Mouse (Mus musculus): ENCODE measurements around the gene Syt12.

Gene Syt12

GRCm38 (mm10) chr19:4477345-4478189 lies at the start of gene Syt12:
Syt12 (minus strand) TSS chr19:4477447.
- DNase-seq (ENCODE audit: low spot score in 2 of 2) = peak; percentile 55 to 63

- no peak for DNase-seq (ENCODE audit: low spot score in 2 of 2)
Observed at GRCm38 (mm10) chr19:4521426-4522050, 44.3 kb upstream of the Syt12 start.

GRCm38 (mm10) chr19:4517483-4517882 lies 40.2 kb upstream of the Syt12 start:
- DNase-seq (ENCODE audit: low spot score in 2 of 2) = no peak

- DNase-seq (ENCODE audit: low spot score in 2 of 2) = no peak
Observed at GRCm38 (mm10) chr19:4516288-4516687, 39.0 kb upstream of the Syt12 start.

GRCm38 (mm10) chr19:4515746-4516145 lies 38.5 kb upstream of the Syt12 start:
- no peak for DNase-seq (ENCODE audit: low spot score in 2 of 2)

GRCm38 (mm10) chr19:4513236-4513858 lies 36.1 kb upstream of the Syt12 start:
- no peak for DNase-seq (ENCODE audit: low spot score in 2 of 2)

GRCm38 (mm10) chr19:4511116-4511841 lies 34.0 kb upstream of the Syt12 start:
- no peak for DNase-seq (ENCODE audit: low spot score in 2 of 2)

- DNase-seq (ENCODE audit: low spot score in 2 of 2) = peak; percentile 99 to 100
Observed at GRCm38 (mm10) chr19:4509986-4510963, 33.0 kb upstream of the Syt12 start, which contains the start of gene Pcx. Pcx (plus strand) TSS chr19:4510472.

- DNase-seq (ENCODE audit: low spot score in 2 of 2) = no peak
Observed at GRCm38 (mm10) chr19:4507746-4508145, 30.5 kb upstream of the Syt12 start.

GRCm38 (mm10) chr19:4504830-4505229 lies 27.6 kb upstream of the Syt12 start:
- DNase-seq (ENCODE audit: low spot score in 2 of 2) = no peak

GRCm38 (mm10) chr19:4502701-4503100 lies 25.5 kb upstream of the Syt12 start:
- DNase-seq (ENCODE audit: low spot score in 2 of 2) = no peak

- DNase-seq (ENCODE audit: low spot score in 2 of 2) = no peak
Observed at GRCm38 (mm10) chr19:4498062-4498933, 21.1 kb upstream of the Syt12 start, which contains the start of gene 2010003K11Rik. 2010003K11Rik (minus strand) TSS chr19:4498583.

- peak in 1 of 2 experiments; percentile 70 for DNase-seq (ENCODE audit: low spot score in 2 of 2)
Observed at GRCm38 (mm10) chr19:4497263-4497973, 20.2 kb upstream of the Syt12 start.

- DNase-seq (ENCODE audit: low spot score in 2 of 2) = no peak
Observed at GRCm38 (mm10) chr19:4496535-4497262, 19.5 kb upstream of the Syt12 start.

GRCm38 (mm10) chr19:4495814-4496213 lies 18.6 kb upstream of the Syt12 start:
- DNase-seq (ENCODE audit: low spot score in 2 of 2) = no peak

- DNase-seq (ENCODE audit: low spot score in 2 of 2) = no peak
Observed at GRCm38 (mm10) chr19:4494707-4495106, 17.5 kb upstream of the Syt12 start.

GRCm38 (mm10) chr19:4492526-4493296 lies 15.5 kb upstream of the Syt12 start:
- no peak for DNase-seq (ENCODE audit: low spot score in 2 of 2)

Data from left cerebral cortex, adult 9 months (tissue).